Mouse (Mus musculus): ENCODE measurements around the gene Tmc2. TPM values are rescaled to one million over a fixed set of nuclear protein-coding genes. Genes with fewer than 3 reads are reported as not detected.

Tmc2 gene
- polyA plus RNA-seq, 1 experiment from 2014 or later = not detected

DNA sequence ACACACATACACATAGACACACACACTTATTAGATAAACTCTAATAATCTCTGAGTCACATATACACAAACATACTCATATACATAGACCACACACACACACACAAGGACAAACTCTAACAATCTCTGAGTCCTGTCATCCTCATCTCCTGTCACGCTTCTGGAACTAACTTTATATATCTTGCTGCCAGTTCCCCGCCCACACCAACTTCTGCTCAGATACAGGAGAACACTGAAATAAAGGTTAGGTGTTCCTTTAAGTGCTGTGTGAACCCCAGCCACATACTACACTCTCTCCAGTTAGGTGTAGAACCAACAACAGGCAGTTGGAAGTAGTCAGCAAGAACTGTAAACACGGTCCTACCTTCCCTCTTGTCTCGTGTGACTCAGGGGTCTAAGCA is 65.8 kb downstream of the Tmc2 start:
- H3K27me3 ChIP-seq (ENCODE audit: control insufficient read depth, insufficient read depth, low read length) = no peaks in the 10 kb centered on the region
- WGBS = 89% methylated on average over 4 of the region's 4 CpGs
- no peaks in the 10 kb centered on the region for H3K9me3 ChIP-seq (replicated peaks; ENCODE audit: control insufficient read depth, low read length)

GRCm38 (mm10) chr2:130261914-130262313 is 66.9 kb downstream of the Tmc2 start:
- DNase-seq (ENCODE audit: low spot score) = no peak
- no peak overlapping the region for H3K27ac ChIP-seq (replicated peaks; ENCODE audit: low read depth, low read length)
- WGBS = 78% methylated on average over 2 of the region's 2 CpGs
- no peak overlapping the region for H3K9ac ChIP-seq (replicated peaks; ENCODE audit: low read length)
- no peak for ATAC-seq (replicated peaks; ENCODE audit: insufficient number of reproducible peaks, low FRiP score, low TSS enrichment, low read depth)
- no peak overlapping the region for H3K4me2 ChIP-seq (ENCODE audit: low read depth, low read length)
- H3K9me3 ChIP-seq (replicated peaks; ENCODE audit: control insufficient read depth, low read length) = no peaks in the 10 kb centered on the region
- no peak overlapping the region for H3K4me3 ChIP-seq (ENCODE audit: low read depth, low read length)
- H3K27me3 ChIP-seq (ENCODE audit: control insufficient read depth, insufficient read depth, low read length) = no peaks in the 10 kb centered on the region
- no peaks in the 10 kb centered on the region for H3K36me3 ChIP-seq (replicated peaks; ENCODE audit: control insufficient read depth, insufficient read depth, low read depth, low read length)
- no peaks in the 10 kb centered on the region for H3K4me1 ChIP-seq (ENCODE audit: control insufficient read depth, insufficient read depth, low read length)

More for the DNA sequence above, 65.8 kb downstream of the Tmc2 start:
- H3K27ac ChIP-seq (replicated peaks; ENCODE audit: low read depth, low read length) = no peak overlapping the region
- H3K9ac ChIP-seq (replicated peaks; ENCODE audit: low read length) = no peak overlapping the region
- DNase-seq (ENCODE audit: low spot score) (no peak), ATAC-seq (replicated peaks; ENCODE audit: insufficient number of reproducible peaks, low FRiP score, low TSS enrichment, low read depth) (no peak)
- H3K36me3 ChIP-seq (replicated peaks; ENCODE audit: control insufficient read depth, insufficient read depth, low read depth, low read length) = no peaks in the 10 kb centered on the region
- H3K4me3 ChIP-seq (ENCODE audit: low read depth, low read length) = no peak overlapping the region
- no peak overlapping the region for H3K4me2 ChIP-seq (ENCODE audit: low read depth, low read length)
- no peaks in the 10 kb centered on the region for H3K4me1 ChIP-seq (ENCODE audit: control insufficient read depth, insufficient read depth, low read length)

GRCm38 (mm10) chr2:130262398-130262797 is 67.4 kb downstream of the Tmc2 start:
- Histone ChIP-seq H3K4me1 (ENCODE audit: control insufficient read depth, insufficient read depth, low read length) (no peaks in the 10 kb centered on the region), H3K4me2 (ENCODE audit: low read depth, low read length) (no peak overlapping the region), H3K36me3 (replicated peaks; ENCODE audit: control insufficient read depth, insufficient read depth, low read depth, low read length) (no peaks in the 10 kb centered on the region), H3K27me3 (ENCODE audit: control insufficient read depth, insufficient read depth, low read length) (no peaks in the 10 kb centered on the region), H3K27ac (replicated peaks; ENCODE audit: low read depth, low read length) (no peak overlapping the region), H3K4me3 (ENCODE audit: low read depth, low read length) (no peak overlapping the region), H3K9me3 (replicated peaks; ENCODE audit: control insufficient read depth, low read length) (no peaks in the 10 kb centered on the region), H3K9ac (replicated peaks; ENCODE audit: low read length) (no peak overlapping the region)
- ATAC-seq (replicated peaks; ENCODE audit: insufficient number of reproducible peaks, low FRiP score, low TSS enrichment, low read depth) (no peak), DNase-seq (ENCODE audit: low spot score) (no peak)
- 92% methylated on average over 2 of the region's 2 CpGs for WGBS

DNA sequence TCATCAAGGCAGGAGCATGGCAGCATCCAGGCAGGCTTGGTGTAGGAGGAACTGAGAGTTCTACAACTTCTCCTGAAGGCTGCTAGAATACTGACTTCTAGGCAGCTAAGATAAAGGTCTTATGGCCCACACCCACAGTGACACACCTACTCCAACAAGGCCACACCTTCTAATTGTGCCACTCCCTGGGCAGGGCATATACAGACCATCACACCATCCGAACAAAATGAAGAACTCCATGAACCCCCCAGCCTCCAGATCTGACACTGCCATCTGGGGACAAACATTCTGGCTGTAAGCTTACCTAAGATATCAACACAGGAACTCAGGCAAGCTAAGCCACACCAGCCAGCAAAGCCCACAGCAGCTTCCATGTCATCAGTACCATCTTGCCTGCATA is 70.5 kb downstream of the Tmc2 start:
- Histone ChIP-seq H3K27ac (replicated peaks; ENCODE audit: low read depth, low read length) (no peak overlapping the region), H3K4me1 (ENCODE audit: control insufficient read depth, insufficient read depth, low read length) (no peaks in the 10 kb centered on the region), H3K4me3 (ENCODE audit: low read depth, low read length) (no peak overlapping the region), H3K27me3 (ENCODE audit: control insufficient read depth, insufficient read depth, low read length) (no peaks in the 10 kb centered on the region), H3K9ac (replicated peaks; ENCODE audit: low read length) (no peak overlapping the region), H3K4me2 (ENCODE audit: low read depth, low read length) (no peak overlapping the region), H3K9me3 (replicated peaks; ENCODE audit: control insufficient read depth, low read length) (no peaks in the 10 kb centered on the region), H3K36me3 (replicated peaks; ENCODE audit: control insufficient read depth, insufficient read depth, low read depth, low read length) (no peaks in the 10 kb centered on the region)
- no peak for ATAC-seq (replicated peaks; ENCODE audit: insufficient number of reproducible peaks, low FRiP score, low TSS enrichment, low read depth)
- 90% methylated on average over 1 of the region's 1 CpGs for WGBS
- no peak for DNase-seq (ENCODE audit: low spot score)

- no peaks in the 10 kb centered on the region for H3K27me3 ChIP-seq (ENCODE audit: control insufficient read depth, insufficient read depth, low read length)
- ATAC-seq (replicated peaks; ENCODE audit: insufficient number of reproducible peaks, low FRiP score, low TSS enrichment, low read depth) (no peak), DNase-seq (ENCODE audit: low spot score) (no peak)
- no peaks in the 10 kb centered on the region for H3K4me1 ChIP-seq (ENCODE audit: control insufficient read depth, insufficient read depth, low read length)
- no peak overlapping the region for H3K27ac ChIP-seq (replicated peaks; ENCODE audit: low read depth, low read length)
- no peak overlapping the region for H3K4me2 ChIP-seq (ENCODE audit: low read depth, low read length)
- H3K9me3 ChIP-seq (replicated peaks; ENCODE audit: control insufficient read depth, low read length) = no peaks in the 10 kb centered on the region
- no peak overlapping the region for H3K4me3 ChIP-seq (ENCODE audit: low read depth, low read length)
- no peaks in the 10 kb centered on the region for H3K36me3 ChIP-seq (replicated peaks; ENCODE audit: control insufficient read depth, insufficient read depth, low read depth, low read length)
- 64% methylated on average over 7 of the region's 7 CpGs for WGBS
- H3K9ac ChIP-seq (replicated peaks; ENCODE audit: low read length) = no peak overlapping the region
Observed at GRCm38 (mm10) chr2:130268074-130268473, 73.1 kb downstream of the Tmc2 start.

DNA sequence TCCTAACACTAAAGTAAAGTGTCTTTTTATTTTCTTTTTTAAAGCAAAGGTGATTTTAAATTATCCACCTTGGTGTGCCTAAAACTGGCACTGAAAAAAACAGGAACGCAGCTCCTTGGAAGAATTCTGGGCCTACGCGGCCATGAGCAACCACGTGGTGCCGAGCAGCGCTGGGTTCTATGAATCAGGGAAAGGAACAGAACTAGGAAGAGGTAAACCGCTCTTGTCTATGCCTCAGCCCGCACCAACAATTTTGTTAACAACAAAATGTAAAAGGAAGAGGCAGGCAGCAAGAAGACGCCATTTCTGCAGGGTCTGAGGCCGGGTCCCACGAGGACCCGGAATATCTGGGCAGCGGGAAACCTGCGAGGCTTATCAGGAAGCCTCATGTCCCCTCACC is 78.7 kb downstream of the Tmc2 start:
- Histone ChIP-seq H3K9ac (replicated peaks; ENCODE audit: low read length) (peak overlapping the region; percentile 91), H3K9me3 (replicated peaks; ENCODE audit: control insufficient read depth, low read length) (no peaks in the 10 kb centered on the region), H3K4me1 (ENCODE audit: control insufficient read depth, insufficient read depth, low read length) (no peaks in the 10 kb centered on the region), H3K36me3 (replicated peaks; ENCODE audit: control insufficient read depth, insufficient read depth, low read depth, low read length) (peaks cover 9% of the 10 kb centered on the region), H3K4me3 (ENCODE audit: low read depth, low read length) (peak overlapping the region; percentile 85), H3K27me3 (ENCODE audit: control insufficient read depth, insufficient read depth, low read length) (no peaks in the 10 kb centered on the region), H3K27ac (replicated peaks; ENCODE audit: low read depth, low read length) (peak overlapping the region; percentile 63; the same call in 1 of the 2 replicates), H3K4me2 (ENCODE audit: low read depth, low read length) (peak overlapping the region; percentile 77)
- under 1% methylated on average over 14 of the region's 14 CpGs for WGBS
- ATAC-seq (replicated peaks; ENCODE audit: insufficient number of reproducible peaks, low FRiP score, low TSS enrichment, low read depth) = no peak; the same call in 1 of the 2 replicates
- DNase-seq (ENCODE audit: low spot score) = peak; percentile 24

- ATAC-seq (replicated peaks; ENCODE audit: insufficient number of reproducible peaks, low FRiP score, low TSS enrichment, low read depth) (peak; percentile 96), DNase-seq (ENCODE audit: low spot score) (peak; percentile 99)
- H3K27ac ChIP-seq (replicated peaks; ENCODE audit: low read depth, low read length) = peak within 1 kb of the TSS; percentile 89
- peak within 1 kb of the TSS; percentile 77 for H3K4me2 ChIP-seq (ENCODE audit: low read depth, low read length)
- under 1% methylated on average over 68 of the region's 68 CpGs for WGBS
- H3K9ac ChIP-seq (replicated peaks; ENCODE audit: low read length) = peak within 1 kb of the TSS; percentile 91
- no peaks in the 10 kb centered on the region for H3K9me3 ChIP-seq (replicated peaks; ENCODE audit: control insufficient read depth, low read length)
- H3K36me3 ChIP-seq (replicated peaks; ENCODE audit: control insufficient read depth, insufficient read depth, low read depth, low read length) = peaks cover 9% of the 10 kb centered on the region
- H3K4me3 ChIP-seq (ENCODE audit: low read depth, low read length) = peak within 1 kb of the TSS; percentile 85
- H3K4me1 ChIP-seq (ENCODE audit: control insufficient read depth, insufficient read depth, low read length) = no peaks in the 10 kb centered on the region
- H3K27me3 ChIP-seq (ENCODE audit: control insufficient read depth, insufficient read depth, low read length) = no peaks in the 10 kb centered on the region
Observed at GRCm38 (mm10) chr2:130274149-130274861, 79.3 kb downstream of the Tmc2 start, which contains the start of gene Nop56. Gene Nop56, plus strand, starts transcription at chr2:130274430.

DNA sequence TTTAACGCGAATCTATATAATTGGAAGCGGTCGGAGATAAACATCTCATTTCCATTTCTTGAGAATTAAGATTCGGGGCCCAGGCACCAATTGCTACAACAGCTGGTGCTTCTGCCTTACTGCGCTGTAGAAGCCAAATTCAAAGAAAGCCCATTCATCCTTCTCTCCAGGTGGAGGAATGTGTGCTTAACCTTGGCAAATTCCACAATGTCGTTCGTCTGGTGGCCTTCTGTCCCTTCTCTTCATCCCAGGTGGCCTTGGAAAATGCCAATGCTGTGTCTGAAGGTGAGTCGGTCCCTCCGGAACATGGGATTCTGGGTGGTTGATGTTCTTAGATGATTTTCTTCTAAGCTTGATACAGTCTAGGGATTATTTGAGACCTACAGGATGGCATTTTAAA is 79.9 kb downstream of the Tmc2 start:
- peaks cover 12% of the 10 kb centered on the region for H3K36me3 ChIP-seq (replicated peaks; ENCODE audit: control insufficient read depth, insufficient read depth, low read depth, low read length)
- peak overlapping the region; percentile 85 for H3K4me3 ChIP-seq (ENCODE audit: low read depth, low read length)
- 0% methylated on average over 10 of the region's 10 CpGs for WGBS
- H3K4me2 ChIP-seq (ENCODE audit: low read depth, low read length) = peak overlapping the region; percentile 77
- H3K9ac ChIP-seq (replicated peaks; ENCODE audit: low read length) = peak overlapping the region; percentile 91
- peak overlapping the region; percentile 89 for H3K27ac ChIP-seq (replicated peaks; ENCODE audit: low read depth, low read length)
- H3K27me3 ChIP-seq (ENCODE audit: control insufficient read depth, insufficient read depth, low read length) = no peaks in the 10 kb centered on the region
- no peak for ATAC-seq (replicated peaks; ENCODE audit: insufficient number of reproducible peaks, low FRiP score, low TSS enrichment, low read depth)
- H3K9me3 ChIP-seq (replicated peaks; ENCODE audit: control insufficient read depth, low read length) = no peaks in the 10 kb centered on the region
- DNase-seq (ENCODE audit: low spot score) = peak; percentile 13
- H3K4me1 ChIP-seq (ENCODE audit: control insufficient read depth, insufficient read depth, low read length) = no peaks in the 10 kb centered on the region

Measured in embryonic facial prominence, embryonic 11.5 days (tissue).